Mouse (Mus musculus): ENCODE measurements around the gene Gucy2d. TPM values are rescaled to one million over a fixed set of nuclear protein-coding genes. Genes with fewer than 3 reads are reported as not detected.

Gene Gucy2d
- polyA plus RNA-seq, 1 experiment from 2014 or later = 0.10 TPM

Other genes with a start within 250 kb of the Gucy2d start
- 0.19 and 0.32 TPM in 2 replicates for gene B3gnt6, start 240.9 kb upstream of the Gucy2d start, polyA plus RNA-seq (2014; fragmentation: Nextera tagmentation; extraction: Ambion mirVana)
- 10.1 and 11.3 TPM in 2 replicates for gene Acer3, start 119.2 kb upstream of the Gucy2d start, polyA plus RNA-seq (2014; fragmentation: Nextera tagmentation; extraction: Ambion mirVana)
- gene Tsku, start 79.1 kb upstream of the Gucy2d start, polyA plus RNA-seq (2014; fragmentation: Nextera tagmentation; extraction: Ambion mirVana) = 10.5 and 10.8 TPM in 2 replicates
- 2.3 and 3.0 TPM in 2 replicates for gene Lrrc32, start 48.9 kb downstream of the Gucy2d start, polyA plus RNA-seq (2014; fragmentation: Nextera tagmentation; extraction: Ambion mirVana)
- gene Emsy, start 216.4 kb downstream of the Gucy2d start, polyA plus RNA-seq (2014; fragmentation: Nextera tagmentation; extraction: Ambion mirVana) = 49.4 and 55.7 TPM in 2 replicates

Measured in forebrain, embryonic 14.5 days (tissue).